Mouse (Mus musculus) gastrocnemius, postnatal 10 days (tissue): ENCODE data around the gene Cped1. TPM values are rescaled to one million over a fixed set of nuclear protein-coding genes. Genes with fewer than 3 reads are reported as not detected.

ENCODE experiments used
- total RNA-seq, 2 experiments: library from RNA; stranded (reverse); gene quantifications; 2 replicates each; pipeline ENCODE4 v1.2.3; 2021

Cped1 gene
- total RNA-seq, 2 experiments from 2014 or later = 15.9 to 27.6 TPM

Other genes with a start within 250 kb of the Cped1 start
- gene Tspan12, start 133.4 kb upstream of the Cped1 start, total RNA-seq = 10 to 100 TPM; 39.7 to 44.5 TPM
- gene Ing3, start 36.3 kb upstream of the Cped1 start, total RNA-seq = 10 to 100 TPM; 10.5 to 11.9 TPM